Mouse (Mus musculus): ENCODE data around the gene Ghsr. TPM values are rescaled to one million over a fixed set of nuclear protein-coding genes. Genes with fewer than 3 reads are reported as not detected.

Gene Ghsr
- polyA plus RNA-seq, 1 experiment = not detected

- TF ChIP-seq GATA1 (IDR thresholded peaks at IDR 0.05; ENCODE audit: low read length) = no peak
Observed at GRCm38 (mm10) chr3:27374396-27374795, 3.2 kb downstream of the Ghsr start.

- TF ChIP-seq GATA1 (IDR thresholded peaks at IDR 0.05; ENCODE audit: low read length) = no peak
Observed at GRCm38 (mm10) chr3:27377935-27378334, 6.8 kb downstream of the Ghsr start.

GRCm38 (mm10) chr3:27384836-27385235, 13.7 kb downstream of the Ghsr start:
- no peak for TF ChIP-seq GATA1 (IDR thresholded peaks at IDR 0.05; ENCODE audit: low read length)

GRCm38 (mm10) chr3:27389923-27390322, 18.8 kb downstream of the Ghsr start:
- TF ChIP-seq GATA1 (IDR thresholded peaks at IDR 0.05; ENCODE audit: low read length) = no peak

DNA sequence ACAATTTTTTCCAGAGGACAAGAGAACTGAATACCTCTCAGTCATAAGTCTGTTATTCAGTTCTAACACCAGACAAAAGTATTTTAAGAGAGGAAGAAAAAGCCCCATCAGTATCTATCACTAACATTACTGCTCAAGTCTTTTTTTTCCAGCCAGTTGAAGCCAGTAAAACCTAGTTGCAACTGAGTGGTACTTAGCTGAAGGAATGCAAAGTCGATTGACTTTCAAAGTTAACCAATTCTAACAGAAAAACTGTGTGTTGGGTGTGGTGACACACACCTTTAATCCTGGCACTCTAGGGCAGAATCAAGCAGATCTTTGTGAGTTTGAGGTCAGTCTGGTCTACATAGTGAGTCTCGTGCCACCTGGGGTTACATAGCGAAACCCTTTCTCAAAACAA, 35.3 kb downstream of the Ghsr start:
- TF ChIP-seq GATA1 (IDR thresholded peaks at IDR 0.05; ENCODE audit: low read length) = no peak

GRCm38 (mm10) chr3:27408564-27408963, 37.4 kb downstream of the Ghsr start:
- no peak for TF ChIP-seq GATA1 (IDR thresholded peaks at IDR 0.05; ENCODE audit: low read length)

GRCm38 (mm10) chr3:27411286-27411685, 40.1 kb downstream of the Ghsr start:
- TF ChIP-seq GATA1 (IDR thresholded peaks at IDR 0.05; ENCODE audit: low read length) = no peak

GRCm38 (mm10) chr3:27413566-27413965, 42.4 kb downstream of the Ghsr start:
- TF ChIP-seq GATA1 (IDR thresholded peaks at IDR 0.05; ENCODE audit: low read length) = no peak

DNA sequence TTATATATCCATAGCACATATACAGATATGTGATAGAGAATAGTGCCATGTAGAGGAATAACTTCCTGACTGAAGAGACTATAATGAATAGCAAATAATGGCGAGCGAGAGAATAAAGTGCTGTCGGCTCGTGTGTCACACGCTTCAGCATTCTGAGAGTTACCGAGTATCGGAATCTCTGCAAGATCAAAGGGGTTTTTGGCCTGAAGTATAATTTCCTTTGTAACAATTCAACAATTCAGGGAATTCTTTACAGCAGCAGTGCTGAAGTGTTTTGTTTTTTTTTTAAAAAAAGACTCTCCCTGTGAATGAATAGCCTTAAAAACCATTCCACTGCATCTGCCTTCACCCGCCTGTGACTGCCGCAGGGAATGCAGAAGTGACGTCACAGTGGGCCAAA, 45.6 kb downstream of the Ghsr start:
- TF ChIP-seq GATA1 (IDR thresholded peaks at IDR 0.05; ENCODE audit: low read length) = no peak

GRCm38 (mm10) chr3:27418602-27419001, 47.5 kb downstream of the Ghsr start:
- TF ChIP-seq GATA1 (IDR thresholded peaks at IDR 0.05; ENCODE audit: low read length) = no peak

- no peak for TF ChIP-seq GATA1 (IDR thresholded peaks at IDR 0.05; ENCODE audit: low read length)
Observed at GRCm38 (mm10) chr3:27421980-27422379, 50.8 kb downstream of the Ghsr start.

DNA sequence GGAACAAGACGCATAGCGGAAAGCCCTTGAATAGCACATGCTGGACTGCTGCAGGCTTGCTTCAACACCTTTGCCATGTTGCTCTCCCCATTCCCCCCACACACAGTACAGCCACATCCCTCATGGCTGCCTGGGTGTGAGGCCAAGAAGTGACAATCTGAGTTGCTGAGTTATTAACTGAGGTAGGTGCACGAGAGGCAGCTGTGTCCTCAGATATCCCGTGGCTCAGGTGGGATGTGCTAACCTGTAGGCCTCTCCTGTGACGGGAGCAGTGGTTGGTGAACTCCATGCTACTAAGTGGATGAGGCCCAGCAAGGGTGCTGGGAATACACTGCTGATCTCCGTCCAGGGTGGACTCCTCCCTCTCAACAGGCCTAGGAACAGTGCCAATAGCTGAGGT, 51.4 kb downstream of the Ghsr start:
- TF ChIP-seq GATA1 (IDR thresholded peaks at IDR 0.05; ENCODE audit: low read length) = no peak

- no peak for TF ChIP-seq GATA1 (IDR thresholded peaks at IDR 0.05; ENCODE audit: low read length)
Observed at GRCm38 (mm10) chr3:27424049-27424667, 53.0 kb downstream of the Ghsr start.

DNA sequence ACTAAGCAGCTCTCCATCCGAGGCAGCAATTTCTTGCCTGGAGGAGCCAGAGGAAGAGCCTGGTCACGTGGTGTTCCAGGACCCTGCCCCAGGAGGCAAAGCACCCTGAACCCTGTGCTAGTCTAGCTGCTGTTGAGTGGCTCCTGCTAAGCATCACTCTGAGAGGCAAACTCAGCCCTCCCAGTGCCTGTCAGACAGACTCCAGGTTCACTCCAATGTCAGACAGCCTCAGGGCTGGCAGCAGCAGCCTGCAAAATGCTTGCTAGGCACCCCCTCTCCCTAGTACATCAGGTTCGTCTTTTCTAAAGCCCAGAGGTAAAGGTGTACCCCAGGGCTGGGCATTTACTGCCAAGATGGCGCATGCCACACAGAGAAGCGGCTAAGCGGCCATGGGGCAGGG, 56.3 kb downstream of the Ghsr start:
- no peak for TF ChIP-seq GATA1 (IDR thresholded peaks at IDR 0.05; ENCODE audit: low read length)

Other genes starting within 250 kb of the Ghsr start
- 1.7 and 1.9 TPM in 2 replicates for gene Ect2, start 217.5 kb upstream of the Ghsr start, polyA plus RNA-seq (2012)
- 4.9 and 10.4 TPM in 2 replicates for gene Nceh1, start 188.4 kb upstream of the Ghsr start, polyA plus RNA-seq (2012)
- gene Tnfsf10, start 54.3 kb upstream of the Ghsr start, polyA plus RNA-seq (2012) = not detected in 2 replicates